Mouse (Mus musculus): ENCODE measurements around the gene E030030I06Rik.
"Not testable (repeated sequence)": the region's sequence is repeated elsewhere in the genome, so short reads cannot be mapped to it uniquely, and the experiment has no call there.

The E030030I06Rik gene

DNA sequence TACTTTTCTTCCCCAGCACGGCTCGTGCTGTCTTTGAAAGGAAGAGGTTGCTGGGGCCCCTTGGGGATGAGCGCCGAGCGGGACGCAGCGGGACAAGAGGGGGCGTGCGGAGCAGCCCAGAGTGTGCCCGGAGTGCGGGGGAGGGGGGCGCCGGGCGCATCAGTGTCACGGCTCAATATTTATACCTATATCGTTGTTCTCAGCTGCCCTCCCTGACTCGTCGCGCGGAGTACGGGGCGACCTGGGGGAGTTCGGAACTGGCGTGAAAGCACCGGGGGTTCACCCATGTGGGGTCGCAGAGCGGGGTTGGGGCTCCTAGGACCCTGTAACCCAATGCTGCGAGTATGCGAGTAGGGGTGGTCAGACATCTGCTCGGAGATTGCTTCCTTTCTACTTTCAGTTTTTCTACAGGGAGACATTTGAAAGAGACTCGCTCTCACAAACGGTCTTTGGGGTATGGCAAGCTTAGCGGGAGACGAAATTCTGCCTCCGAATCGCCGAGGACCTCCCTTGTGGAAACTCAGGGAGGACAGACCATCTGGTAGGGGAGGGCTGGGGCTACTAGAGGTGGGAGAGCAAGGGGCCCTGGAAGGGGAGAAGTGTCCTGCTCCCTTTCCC, at the start of gene E030030I06Rik:
E030030I06Rik (minus strand) TSS at position 198 of the 618 bp plus-strand sequence.
- peak; percentile 13 for DNase-seq

- DNase-seq = not testable (repeated sequence)
Observed at GRCm38 (mm10) chr10:22191035-22191434, 42.0 kb upstream of the E030030I06Rik start.

- not testable (repeated sequence) for DNase-seq
Observed at GRCm38 (mm10) chr10:22176515-22176914, 27.4 kb upstream of the E030030I06Rik start.

DNA sequence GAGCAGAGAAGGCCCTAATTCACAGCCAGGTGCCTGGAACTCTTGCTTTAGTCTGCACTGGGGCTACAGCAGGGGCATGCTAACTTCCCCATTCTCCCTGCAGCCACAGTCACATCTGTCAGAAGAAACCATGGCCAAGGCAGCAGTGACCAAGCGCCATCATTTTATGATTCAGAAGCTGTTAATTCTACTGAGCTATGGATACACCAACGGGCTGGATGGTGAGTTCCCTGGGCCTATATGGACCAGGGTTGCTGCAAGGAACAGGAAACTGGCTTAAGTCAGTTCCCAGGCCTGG, 25.1 kb upstream of the E030030I06Rik start:
- DNase-seq = not testable (repeated sequence)

GRCm38 (mm10) chr10:22173335-22174189, 24.5 kb upstream of the E030030I06Rik start:
- not testable (repeated sequence) for DNase-seq

- not testable (repeated sequence) for DNase-seq
Observed at GRCm38 (mm10) chr10:22172431-22173334, 23.6 kb upstream of the E030030I06Rik start.

DNA sequence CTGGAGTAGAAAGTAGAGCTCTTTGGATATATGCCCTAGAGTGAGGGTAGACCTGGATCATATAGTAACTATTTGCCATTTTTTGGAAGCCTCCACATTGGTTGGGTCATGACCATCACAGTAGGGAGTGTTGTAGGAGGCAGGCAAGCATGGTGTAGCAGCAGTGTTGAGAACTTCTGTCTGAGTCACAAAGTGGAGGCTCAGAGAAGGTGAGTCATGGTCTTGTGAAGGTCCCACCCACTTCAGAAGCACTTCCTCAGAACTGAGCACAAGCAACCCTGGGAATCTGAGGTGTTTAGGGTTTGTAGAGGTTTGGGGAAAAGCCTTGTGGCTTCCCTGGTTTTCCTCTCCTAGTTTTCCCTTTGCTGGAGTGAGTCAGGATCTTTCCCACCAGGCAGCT, 20.0 kb upstream of the E030030I06Rik start:
- DNase-seq = not testable (repeated sequence)

DNA sequence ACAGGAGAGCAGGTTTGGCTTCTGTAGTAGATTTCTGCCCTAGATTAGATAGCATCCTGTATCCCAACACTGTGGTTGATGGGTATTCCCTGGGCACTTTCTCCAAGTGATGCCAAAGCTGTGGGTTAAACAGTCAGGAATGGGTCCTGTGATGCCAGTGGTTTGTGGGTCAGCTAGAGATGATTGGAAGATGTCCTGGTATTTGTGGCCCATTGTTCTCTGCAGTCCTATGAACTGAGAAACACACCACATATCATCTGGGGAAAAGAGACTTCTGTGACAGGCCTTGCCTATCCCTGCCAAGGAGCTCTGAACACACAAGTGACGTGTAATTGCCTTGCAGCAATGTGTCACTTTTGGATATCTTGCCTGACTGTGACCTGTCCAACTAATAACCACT, 18.0 kb upstream of the E030030I06Rik start:
- DNase-seq = not testable (repeated sequence)

- not testable (repeated sequence) for DNase-seq
Observed at GRCm38 (mm10) chr10:22166025-22166424, 17.0 kb upstream of the E030030I06Rik start.

- not testable (repeated sequence) for DNase-seq
Observed at GRCm38 (mm10) chr10:22165328-22166003, 16.4 kb upstream of the E030030I06Rik start.

- peak; percentile 64 for DNase-seq
Observed at GRCm38 (mm10) chr10:22163705-22164583, 14.9 kb upstream of the E030030I06Rik start.

GRCm38 (mm10) chr10:22163279-22163678, 14.2 kb upstream of the E030030I06Rik start:
- DNase-seq = not testable (repeated sequence)

DNA sequence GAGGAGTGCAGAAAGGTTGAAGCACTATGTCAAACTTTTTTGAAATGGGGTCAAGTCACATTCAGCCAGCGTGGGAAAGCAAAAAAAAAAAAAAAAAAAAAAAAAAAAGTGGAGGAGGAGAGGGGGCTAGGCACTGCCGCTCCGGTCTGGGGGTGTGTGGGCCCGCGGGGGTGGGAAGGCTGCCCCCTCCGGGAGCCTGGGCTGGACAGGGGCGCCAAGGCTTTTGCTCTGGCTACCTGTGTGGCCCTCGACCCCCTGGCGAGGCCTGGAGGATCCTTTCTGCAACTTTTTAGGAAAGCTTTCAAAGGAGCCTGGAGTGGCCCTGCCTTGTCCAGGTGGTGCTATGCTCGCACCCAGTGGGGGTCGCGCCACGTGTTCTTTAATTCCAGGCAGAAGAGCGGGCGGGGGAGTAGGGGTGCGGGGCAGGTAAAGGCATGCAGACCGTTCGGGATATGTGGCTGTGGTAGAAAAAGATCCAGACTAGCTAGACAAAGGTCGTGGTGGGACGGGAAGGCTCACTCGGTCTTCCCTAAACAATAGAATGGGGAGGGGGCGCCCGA, 10.6 kb upstream of the E030030I06Rik start:
- DNase-seq = no peak

- DNase-seq = no peak
Observed at GRCm38 (mm10) chr10:22159131-22159561, 10.1 kb upstream of the E030030I06Rik start.

GRCm38 (mm10) chr10:22158310-22158999, 9.4 kb upstream of the E030030I06Rik start, which contains the start of the genes Raet1e and H60b:
TSS of gene Raet1e (plus strand) at chr10:22158569.
TSS of gene H60b (plus strand) at chr10:22158586.
- not testable (repeated sequence) for DNase-seq

- no peak for DNase-seq
Observed at GRCm38 (mm10) chr10:22154871-22155799, 6.1 kb upstream of the E030030I06Rik start.

- DNase-seq = peak; percentile 13
Observed at GRCm38 (mm10) chr10:22154127-22154526, 5.1 kb upstream of the E030030I06Rik start.

GRCm38 (mm10) chr10:22153147-22153690, 4.1 kb upstream of the E030030I06Rik start:
- not testable (repeated sequence) for DNase-seq
